Mouse (Mus musculus) kidney, embryonic 16.5 days (tissue): Measurements from ENCODE around the gene Zmym6. TPM values are rescaled to one million over a fixed set of nuclear protein-coding genes. Genes with fewer than 3 reads are reported as not detected.

ENCODE experiments used
- ATAC-seq: fragments of 200-750 bp; cut with Nextera tagmentation; 2 replicates; pipeline ENCODE4 v1.8.0; 2017; ENCODE audit warnings: moderate TSS enrichment; ENCODE audit not compliant: low FRiP score, low TSS enrichment
- H3K27ac ChIP-seq: fragments of 300-500 bp; sonication (generic); 2 replicates; pipeline ENCODE4 v1.5.1; 2014; ENCODE audit warnings: low read length
- H3K27me3 ChIP-seq: fragments of 300-500 bp; sonication (generic); 2 replicates; pipeline ENCODE4 v1.6.1; 2014; ENCODE audit warnings: low read length, control low read depth, mixed read lengths; ENCODE audit not compliant: insufficient read depth
- H3K36me3 ChIP-seq: fragments of 300-500 bp; sonication (generic); 2 replicates; pipeline ENCODE4 v1.6.1; 2014; ENCODE audit warnings: low read length, control low read depth, mixed read lengths; ENCODE audit not compliant: insufficient read depth
- H3K4me1 ChIP-seq: fragments of 300-500 bp; sonication (generic); 2 replicates; pipeline ENCODE4 v1.6.1; 2014; ENCODE audit warnings: low read length, control low read depth, mixed read lengths; ENCODE audit not compliant: insufficient read depth
- H3K4me2 ChIP-seq: fragments of 300-500 bp; sonication (generic); replicated peaks from 2 replicates; pipeline ENCODE4 v1.6.1; 2014; ENCODE audit warnings: low read depth, low read length
- H3K4me3 ChIP-seq: fragments of 300-500 bp; sonication (generic); 2 replicates; pipeline ENCODE4 v1.5.1; 2014; ENCODE audit warnings: mild to moderate bottlenecking, low read length
- H3K9ac ChIP-seq: fragments of 300-500 bp; sonication (generic); replicated peaks from 2 replicates; pipeline ENCODE4 v1.6.1; 2014; ENCODE audit warnings: low read length
- H3K9me3 ChIP-seq: fragments of 300-500 bp; sonication (generic); 2 replicates; pipeline ENCODE4 v1.6.1; 2016; ENCODE audit warnings: low read length, control low read depth
- WGBS: fragments of 180-500 bp; shearing (Covaris S2); extraction: QIAGEN DNeasy Blood & Tissue Kit; methylation state at CpG from one replicate; pipeline ENCODE4 v1.1.7; 2014; 5-methylcytosine and 5-hydroxymethylcytosine counted together
- polyA plus RNA-seq: library from polyadenylated mRNA; unstranded; fragments of >200 nt; fragmentation: Nextera tagmentation; extraction: Ambion mirVana; gene quantifications from 2 replicates; pipeline ENCODE4 v1.2.1, GENCODE M21; 2015

The Zmym6 gene
- polyA plus RNA-seq, 1 experiment from 2014 or later = 22.9 TPM

- H3K9me3 ChIP-seq = no peaks in the 10 kb centered on the region
- no peak overlapping the region for H3K9ac ChIP-seq
- peaks cover 40% of the 10 kb centered on the region for H3K27me3 ChIP-seq
- H3K4me1 ChIP-seq = peaks cover 14% of the 10 kb centered on the region
- WGBS = 25% methylated on average over 7 of the region's 7 CpGs
- no peaks in the 10 kb centered on the region for H3K36me3 ChIP-seq
- ATAC-seq = no peak
- no peak overlapping the region for H3K4me3 ChIP-seq
- no peak overlapping the region for H3K4me2 ChIP-seq
- H3K27ac ChIP-seq = no peak overlapping the region
Observed at GRCm38 (mm10) chr4:127172119-127172518, 94.9 kb downstream of the Zmym6 start.

GRCm38 (mm10) chr4:127172614-127173013 lies 95.4 kb downstream of the Zmym6 start:
- Histone ChIP-seq H3K4me2 (no peak overlapping the region), H3K36me3 (no peaks in the 10 kb centered on the region), H3K9me3 (no peaks in the 10 kb centered on the region), H3K9ac (no peak overlapping the region), H3K4me3 (no peak overlapping the region), H3K27me3 (peaks cover 35% of the 10 kb centered on the region), H3K4me1 (peaks cover 14% of the 10 kb centered on the region), H3K27ac (no peak overlapping the region)
- ATAC-seq = no peak
- WGBS = 67% methylated on average over 4 of the region's 4 CpGs

DNA sequence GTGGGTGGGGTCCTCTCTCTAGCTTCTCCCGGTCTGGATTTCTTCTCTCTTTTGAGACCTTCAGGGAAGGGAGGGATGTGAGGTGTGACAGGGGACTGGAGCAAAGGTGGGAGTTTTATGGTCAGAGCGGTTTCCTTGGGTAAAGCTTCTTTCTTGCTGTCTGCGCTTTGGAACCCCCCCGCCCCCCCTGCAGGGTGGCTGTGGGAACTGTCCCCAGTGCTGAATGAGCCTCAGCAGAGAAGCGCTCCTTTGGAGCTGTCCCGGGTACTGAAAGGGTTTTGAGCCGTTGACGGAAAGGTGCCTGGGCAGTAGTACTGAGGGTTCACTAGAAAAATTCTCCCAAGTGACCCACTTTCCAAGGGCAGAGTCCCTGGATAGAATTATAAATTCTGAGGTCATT lies 96.3 kb downstream of the Zmym6 start:
- H3K4me2 ChIP-seq = no peak overlapping the region
- no peaks in the 10 kb centered on the region for H3K36me3 ChIP-seq
- WGBS = under 1% methylated on average over 8 of the region's 8 CpGs
- no peak overlapping the region for H3K4me3 ChIP-seq
- no peaks in the 10 kb centered on the region for H3K9me3 ChIP-seq
- H3K4me1 ChIP-seq = peaks cover 10% of the 10 kb centered on the region
- peaks cover 27% of the 10 kb centered on the region for H3K27me3 ChIP-seq
- H3K27ac ChIP-seq = no peak overlapping the region
- ATAC-seq = no peak
- H3K9ac ChIP-seq = no peak overlapping the region

Other genes with a start within 250 kb of the Zmym6 start
- gene Zmym4, start 109.2 kb upstream of the Zmym6 start, polyA plus RNA-seq = 14.4 and 22.5 TPM in 2 replicates
- 60.9 and 73.5 TPM in 2 replicates for gene Sfpq, start 56.1 kb upstream of the Zmym6 start, polyA plus RNA-seq
- 22.5 and 23.9 TPM in 2 replicates for gene Zmym1, start 16.2 kb upstream of the Zmym6 start, polyA plus RNA-seq
- 26.5 and 28.7 TPM in 2 replicates for gene Tmem35b, start 46.3 kb downstream of the Zmym6 start, polyA plus RNA-seq
- 0.40 and 0.41 TPM in 2 replicates for gene Dlgap3, start 91.8 kb downstream of the Zmym6 start, polyA plus RNA-seq
- gene Smim12, start 166.4 kb downstream of the Zmym6 start, polyA plus RNA-seq = 66.6 and 74.9 TPM in 2 replicates
- gene Gja4, start 236.7 kb downstream of the Zmym6 start, polyA plus RNA-seq = 30.9 TPM in 2 replicates